Mouse (Mus musculus) lung, postnatal 0 days (tissue): ENCODE results near the gene Syngr3.

Experiments
- CTCF ChIP-seq: IDR thresholded peaks from 2 replicates; pipeline ENCODE4 v1.5.1; 2016; ENCODE audit warnings: antibody characterized with exemption, mild to moderate bottlenecking
- EP300 ChIP-seq: IDR thresholded peaks from 2 replicates; pipeline ENCODE4 v1.6.1; 2016; ENCODE audit warnings: antibody characterized with exemption, mild to moderate bottlenecking, control low read depth

DNA sequence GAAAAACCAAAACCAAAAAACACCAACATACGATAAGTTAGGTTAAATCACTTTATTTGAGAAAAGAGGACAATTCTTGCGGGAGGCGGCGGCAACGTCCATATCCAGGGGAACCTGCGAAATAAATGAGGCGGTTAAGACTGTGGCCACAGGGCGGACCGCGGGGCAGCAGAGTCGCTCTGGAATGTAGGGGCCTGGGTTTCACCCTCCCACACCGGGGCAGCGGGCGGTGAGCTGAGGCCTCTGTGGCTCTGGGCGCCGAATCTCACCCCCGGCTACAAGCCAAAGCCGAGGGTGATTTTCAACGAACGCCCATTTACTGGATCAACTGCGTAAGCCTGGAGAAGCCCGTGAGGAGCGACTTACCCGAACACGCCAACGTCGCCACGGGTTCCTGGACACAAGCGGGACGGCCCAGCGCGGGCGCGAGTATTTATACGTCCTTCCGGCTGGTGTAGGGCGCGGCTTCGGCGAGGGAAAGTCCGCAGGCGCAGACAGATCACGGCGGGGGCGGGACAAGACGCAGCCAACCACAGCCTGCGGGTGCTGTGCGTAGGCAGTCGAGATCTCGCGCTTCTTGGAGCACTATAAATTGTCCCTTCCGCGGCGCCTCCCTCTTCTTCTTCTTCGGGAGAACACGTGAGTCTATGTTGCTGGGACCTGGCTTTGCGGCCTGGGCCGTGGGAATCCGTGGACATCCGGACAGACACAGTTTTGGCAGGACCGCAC, 29.9 kb upstream of the Syngr3 start:
- peak; percentile 25 for TF ChIP-seq CTCF
- peak; percentile 76 for TF ChIP-seq EP300
